Mouse (Mus musculus) heart, postnatal 0 days (tissue): ENCODE measurements at regions not wholly inside any gene's neighbourhood (a gene's known extent, or its start where the extent isn't known, plus 50 kb on each side); places are given as distances from the start of the nearest gene placed in this dataset.
"Not testable (repeated sequence)": the region's sequence is repeated elsewhere in the genome, so short reads cannot be mapped to it uniquely, and the experiment has no call there.

Experiments
- CTCF ChIP-seq: IDR thresholded peaks from 2 replicates; pipeline ENCODE4 v1.5.1; 2016; ENCODE audit warnings: antibody characterized with exemption, control low read depth, low read depth
- EP300 ChIP-seq: IDR thresholded peaks from 2 replicates; pipeline ENCODE4 v1.6.1; 2016; ENCODE audit warnings: antibody characterized with exemption, low read depth

- not testable (repeated sequence) for TF ChIP-seq EP300, CTCF
These were observed 210.0 kb downstream of the Rchy1 start for GRCm38 (mm10) chr5:91752846-91753245.
